Mouse (Mus musculus) lung, adult 2 months (tissue): ENCODE results near the gene Derl3.

ENCODE experiments used
- CTCF ChIP-seq: fragments of 200-500 bp; IDR thresholded peaks from 2 replicates; pipeline ENCODE4 v1.5.1; 2011; ENCODE audit warnings: mild to moderate bottlenecking, low read length, control low read depth; ENCODE audit not compliant: insufficient read depth
- POLR2A ChIP-seq: fragments of 200-500 bp; IDR thresholded peaks from 2 replicates; pipeline ENCODE4 v1.6.1; 2011; ENCODE audit warnings: low read depth, mild to moderate bottlenecking, control low read depth, low read length, borderline replicate concordance; ENCODE audit errors: extremely low read depth

- TF ChIP-seq CTCF: no peak
- no peak for TF ChIP-seq POLR2A
These were observed 44.8 kb downstream of the Derl3 start for GRCm38 (mm10) chr10:75937851-75938643.
